Mouse (Mus musculus) heart, embryonic 12.5 days (tissue): ENCODE measurements around the gene Txn2. TPM values are rescaled to one million over a fixed set of nuclear protein-coding genes. Genes with fewer than 3 reads are reported as not detected.

Source experiments
- ATAC-seq: fragments of 200-750 bp; cut with Nextera tagmentation; 2 replicates; pipeline ENCODE4 v1.8.0; 2017; ENCODE audit warnings: moderate TSS enrichment, moderate library complexity; ENCODE audit not compliant: insufficient number of reproducible peaks, low FRiP score
- H3K27ac ChIP-seq: fragments of 300-500 bp; sonication (generic); 2 replicates; pipeline ENCODE4 v1.5.1; 2016; ENCODE audit warnings: mild to moderate bottlenecking, moderate library complexity; ENCODE audit not compliant: poor library complexity, severe bottlenecking
- H3K27me3 ChIP-seq: fragments of 300-500 bp; sonication (generic); replicated peaks from 2 replicates; pipeline ENCODE4 v1.6.1; 2016; ENCODE audit warnings: mild to moderate bottlenecking, moderate library complexity
- H3K36me3 ChIP-seq: fragments of 300-500 bp; sonication (generic); 2 replicates; pipeline ENCODE4 v1.6.1; 2016; ENCODE audit warnings: mild to moderate bottlenecking, moderate library complexity
- H3K4me1 ChIP-seq: fragments of 300-500 bp; sonication (generic); replicated peaks from 2 replicates; pipeline ENCODE4 v1.6.1; 2016; ENCODE audit warnings: mild to moderate bottlenecking
- H3K4me2 ChIP-seq: fragments of 300-500 bp; sonication (generic); 2 replicates; pipeline ENCODE4 v1.6.1; 2016; ENCODE audit warnings: mild to moderate bottlenecking, moderate library complexity
- H3K4me3 ChIP-seq: fragments of 300-500 bp; sonication (generic); 2 replicates; pipeline ENCODE4 v1.5.1; 2016; ENCODE audit warnings: mild to moderate bottlenecking
- H3K9ac ChIP-seq: fragments of 300-500 bp; sonication (generic); 2 replicates; pipeline ENCODE4 v1.6.1; 2016; ENCODE audit warnings: mild to moderate bottlenecking, moderate library complexity
- H3K9me3 ChIP-seq: fragments of 300-500 bp; sonication (generic); replicated peaks from 2 replicates; pipeline ENCODE4 v1.6.1; 2016; ENCODE audit warnings: mild to moderate bottlenecking, moderate library complexity
- WGBS: fragments of 180-500 bp; shearing (Covaris S2); methylation state at CpG from one replicate; pipeline ENCODE4 v1.1.7; 2016; 5-methylcytosine and 5-hydroxymethylcytosine counted together
- polyA plus RNA-seq: library from polyadenylated mRNA; unstranded; fragments of >200 nt; fragmentation: Nextera tagmentation; extraction: Ambion mirVana; gene quantifications from 2 replicates; pipeline ENCODE4 v1.2.1, GENCODE M21; 2016

Txn2 gene
- polyA plus RNA-seq, 1 experiment from 2014 or later: 228 TPM

GRCm38 (mm10) chr15:77933770-77934169 is 5.0 kb upstream of the Txn2 start:
- no peaks in the 10 kb centered on the region for H3K9me3 ChIP-seq
- WGBS: 1% methylated on average over 14 of the region's 14 CpGs
- H3K4me3 ChIP-seq: no peak overlapping the region
- H3K9ac ChIP-seq: no peak overlapping the region
- no peaks in the 10 kb centered on the region for H3K36me3 ChIP-seq
- H3K27me3 ChIP-seq: peaks cover 6% of the 10 kb centered on the region; the same call in 1 of the 2 replicates
- no peak overlapping the region for H3K27ac ChIP-seq
- peak overlapping the region; percentile 9; the same call in 1 of the 2 replicates for H3K4me2 ChIP-seq
- peaks cover 24% of the 10 kb centered on the region for H3K4me1 ChIP-seq
- peak; percentile 40 for ATAC-seq

GRCm38 (mm10) chr15:77933222-77933621 is 4.4 kb upstream of the Txn2 start:
- Histone ChIP-seq H3K4me1 (peaks cover 24% of the 10 kb centered on the region), H3K27me3 (peaks cover 6% of the 10 kb centered on the region; the same call in 1 of the 2 replicates), H3K9ac (no peak overlapping the region), H3K27ac (no peak overlapping the region), H3K9me3 (no peaks in the 10 kb centered on the region), H3K4me3 (no peak overlapping the region), H3K36me3 (no peaks in the 10 kb centered on the region), H3K4me2 (0 out of 2 replicates have a peak overlapping the region, but pooled peaks have one; percentile 9)
- 66% methylated on average over 3 of the region's 3 CpGs for WGBS
- no peak for ATAC-seq

GRCm38 (mm10) chr15:77931689-77932016 is 2.8 kb upstream of the Txn2 start:
- Histone ChIP-seq H3K4me3 (no peak overlapping the region), H3K4me1 (peaks cover 33% of the 10 kb centered on the region), H3K9me3 (no peaks in the 10 kb centered on the region), H3K27ac (no peak overlapping the region), H3K27me3 (peaks cover 3% of the 10 kb centered on the region; the same call in 1 of the 2 replicates), H3K36me3 (peaks cover 9% of the 10 kb centered on the region), H3K9ac (0 out of 2 replicates have a peak overlapping the region, but pooled peaks have one; percentile 33), H3K4me2 (no peak overlapping the region)
- no peak for ATAC-seq
- 38% methylated on average over 6 of the region's 6 CpGs for WGBS

- no peak overlapping the region for H3K27ac ChIP-seq
- no peak overlapping the region for H3K4me2 ChIP-seq
- H3K9me3 ChIP-seq: no peaks in the 10 kb centered on the region
- H3K36me3 ChIP-seq: peaks cover 13% of the 10 kb centered on the region
- 59% methylated on average over 6 of the region's 6 CpGs for WGBS
- peaks cover 33% of the 10 kb centered on the region for H3K4me1 ChIP-seq
- 0 out of 2 replicates have a peak overlapping the region, but pooled peaks have one; percentile 33 for H3K9ac ChIP-seq
- ATAC-seq: no peak
- H3K27me3 ChIP-seq: peaks cover 3% of the 10 kb centered on the region; the same call in 1 of the 2 replicates
- no peak overlapping the region for H3K4me3 ChIP-seq
Observed at GRCm38 (mm10) chr15:77930986-77931688, 2.3 kb upstream of the Txn2 start.

- H3K27ac ChIP-seq: no peak overlapping the region
- peak overlapping the region; percentile 70 for H3K4me3 ChIP-seq
- H3K9ac ChIP-seq: peak overlapping the region; percentile 79
- peaks cover 22% of the 10 kb centered on the region for H3K36me3 ChIP-seq
- no peaks in the 10 kb centered on the region for H3K9me3 ChIP-seq
- H3K4me2 ChIP-seq: peak overlapping the region; percentile 78
- peaks cover 33% of the 10 kb centered on the region for H3K4me1 ChIP-seq
- peaks cover 3% of the 10 kb centered on the region; the same call in 1 of the 2 replicates for H3K27me3 ChIP-seq
- no peak for ATAC-seq
- WGBS: 54% methylated on average over 8 of the region's 8 CpGs
Observed at GRCm38 (mm10) chr15:77929804-77930203, 998 bp upstream of the Txn2 start.

GRCm38 (mm10) chr15:77928091-77928490 is 715 bp downstream of the Txn2 start:
- H3K36me3 ChIP-seq: peaks cover 40% of the 10 kb centered on the region
- 19% methylated on average over 4 of the region's 4 CpGs for WGBS
- no peaks in the 10 kb centered on the region for H3K27me3 ChIP-seq
- peak overlapping the region; percentile 83 for H3K9ac ChIP-seq
- ATAC-seq: no peak
- H3K4me2 ChIP-seq: peak overlapping the region; percentile 78
- H3K27ac ChIP-seq: peak overlapping the region; percentile 95
- H3K4me3 ChIP-seq: peak overlapping the region; percentile 70
- no peaks in the 10 kb centered on the region for H3K9me3 ChIP-seq
- H3K4me1 ChIP-seq: peaks cover 29% of the 10 kb centered on the region

GRCm38 (mm10) chr15:77926921-77927320 is 1.9 kb downstream of the Txn2 start:
- no peak overlapping the region for H3K4me2 ChIP-seq
- no peak for ATAC-seq
- WGBS: 87% methylated on average over 5 of the region's 5 CpGs
- H3K4me1 ChIP-seq: peaks cover 27% of the 10 kb centered on the region
- no peaks in the 10 kb centered on the region for H3K27me3 ChIP-seq
- no peaks in the 10 kb centered on the region for H3K9me3 ChIP-seq
- H3K9ac ChIP-seq: no peak overlapping the region
- H3K4me3 ChIP-seq: no peak overlapping the region
- peaks cover 50% of the 10 kb centered on the region for H3K36me3 ChIP-seq
- H3K27ac ChIP-seq: no peak overlapping the region

- H3K4me3 ChIP-seq: no peak overlapping the region
- ATAC-seq: no peak
- peaks cover 66% of the 10 kb centered on the region for H3K36me3 ChIP-seq
- H3K27me3 ChIP-seq: no peaks in the 10 kb centered on the region
- no peak overlapping the region for H3K4me2 ChIP-seq
- H3K4me1 ChIP-seq: peaks cover 21% of the 10 kb centered on the region
- H3K27ac ChIP-seq: no peak overlapping the region
- H3K9ac ChIP-seq: no peak overlapping the region
- no peaks in the 10 kb centered on the region for H3K9me3 ChIP-seq
- WGBS: 94% methylated on average over 2 of the region's 2 CpGs
Observed at GRCm38 (mm10) chr15:77925195-77925594, 3.6 kb downstream of the Txn2 start.

- H3K27me3 ChIP-seq: no peaks in the 10 kb centered on the region
- 68% methylated on average over 9 of the region's 9 CpGs for WGBS
- no peak overlapping the region for H3K9ac ChIP-seq
- no peak for ATAC-seq
- peaks cover 12% of the 10 kb centered on the region for H3K4me1 ChIP-seq
- peaks cover 81% of the 10 kb centered on the region for H3K36me3 ChIP-seq
- H3K4me3 ChIP-seq: no peak overlapping the region
- H3K9me3 ChIP-seq: no peaks in the 10 kb centered on the region
- no peak overlapping the region for H3K27ac ChIP-seq
- H3K4me2 ChIP-seq: no peak overlapping the region
Observed at GRCm38 (mm10) chr15:77923267-77924035, 5.4 kb downstream of the Txn2 start.

GRCm38 (mm10) chr15:77922710-77923109 is 6.1 kb downstream of the Txn2 start:
- H3K9ac ChIP-seq: no peak overlapping the region
- H3K4me1 ChIP-seq: peaks cover 6% of the 10 kb centered on the region
- no peak overlapping the region for H3K27ac ChIP-seq
- peaks cover 88% of the 10 kb centered on the region for H3K36me3 ChIP-seq
- H3K4me3 ChIP-seq: no peak overlapping the region
- WGBS: 84% methylated on average over 9 of the region's 9 CpGs
- ATAC-seq: no peak
- H3K9me3 ChIP-seq: no peaks in the 10 kb centered on the region
- H3K4me2 ChIP-seq: no peak overlapping the region
- no peaks in the 10 kb centered on the region for H3K27me3 ChIP-seq

GRCm38 (mm10) chr15:77921636-77922035 is 7.2 kb downstream of the Txn2 start:
- H3K4me3 ChIP-seq: no peak overlapping the region
- H3K36me3 ChIP-seq: peaks cover 84% of the 10 kb centered on the region
- no peak overlapping the region for H3K4me2 ChIP-seq
- ATAC-seq: no peak
- 85% methylated on average over 6 of the region's 6 CpGs for WGBS
- no peak overlapping the region for H3K27ac ChIP-seq
- H3K4me1 ChIP-seq: no peaks in the 10 kb centered on the region
- no peaks in the 10 kb centered on the region for H3K9me3 ChIP-seq
- no peaks in the 10 kb centered on the region for H3K27me3 ChIP-seq
- no peak overlapping the region for H3K9ac ChIP-seq
